Mouse (Mus musculus): Measurements from ENCODE around the gene Prss44. TPM values are rescaled to one million over a fixed set of nuclear protein-coding genes. Genes with fewer than 3 reads are reported as not detected.

Gene Prss44
- not detected in 2 replicates for polyA plus RNA-seq (2015; fragmentation: Nextera tagmentation; extraction: Ambion mirVana)

GRCm38 (mm10) chr9:110813789-110814188 is at the start of gene Prss44:
Gene Prss44, plus strand, starts transcription at chr9:110813994.
- Histone ChIP-seq H3K4me3 (replicated peaks; ENCODE audit: low read depth, low read length) (no peak within 1 kb of the TSS), H3K36me3 (ENCODE audit: insufficient read depth, low read length) (no peaks in the 10 kb centered on the region), H3K9me3 (replicated peaks; ENCODE audit: low read length) (no peaks in the 10 kb centered on the region), H3K4me2 (ENCODE audit: low read length) (no peak within 1 kb of the TSS), H3K27ac (no peak within 1 kb of the TSS), H3K27me3 (ENCODE audit: insufficient read depth, low read length) (no peaks in the 10 kb centered on the region), H3K9ac (ENCODE audit: low read depth, low read length) (no peak within 1 kb of the TSS), H3K4me1 (replicated peaks; ENCODE audit: insufficient read depth, low read length) (no peaks in the 10 kb centered on the region)
- ATAC-seq (replicated peaks; ENCODE audit: low FRiP score, low read depth), result no peak
- DNase-seq (ENCODE audit: low spot score), result no peak
- 59% methylated on average over 17 of the region's 18 CpGs for WGBS
- TF ChIP-seq CTCF (IDR thresholded peaks at IDR 0.05; ENCODE audit: low read depth), result no peak

GRCm38 (mm10) chr9:110772336-110772735 is 41.5 kb upstream of the Prss44 start:
- no peak for ATAC-seq (replicated peaks; ENCODE audit: low FRiP score, low read depth)
- no peak for DNase-seq (ENCODE audit: low spot score)

GRCm38 (mm10) chr9:110774403-110775268 is 39.2 kb upstream of the Prss44 start:
- Histone ChIP-seq H3K9ac (ENCODE audit: low read depth, low read length) (no peak overlapping the region), H3K27ac (peak overlapping the region; percentile 47; the same call in 1 of the 2 replicates), H3K9me3 (replicated peaks; ENCODE audit: low read length) (no peaks in the 10 kb centered on the region), H3K27me3 (ENCODE audit: insufficient read depth, low read length) (no peaks in the 10 kb centered on the region), H3K4me2 (ENCODE audit: low read length) (no peak overlapping the region), H3K4me1 (replicated peaks; ENCODE audit: insufficient read depth, low read length) (no peaks in the 10 kb centered on the region), H3K4me3 (replicated peaks; ENCODE audit: low read depth, low read length) (no peak overlapping the region), H3K36me3 (ENCODE audit: insufficient read depth, low read length) (no peaks in the 10 kb centered on the region)
- DNase-seq (ENCODE audit: low spot score), result peak; percentile 47
- no peak for TF ChIP-seq CTCF (IDR thresholded peaks at IDR 0.05; ENCODE audit: low read depth)
- ATAC-seq (replicated peaks; ENCODE audit: low FRiP score, low read depth), result no peak
- 64% methylated on average over 15 of the region's 15 CpGs for WGBS

More at GRCm38 (mm10) chr9:110772336-110772735, 41.5 kb upstream of the Prss44 start:
- H3K4me1 ChIP-seq (replicated peaks; ENCODE audit: insufficient read depth, low read length), result no peaks in the 10 kb centered on the region
- no peak overlapping the region for H3K27ac ChIP-seq
- TF ChIP-seq CTCF (IDR thresholded peaks at IDR 0.05; ENCODE audit: low read depth), result no peak
- no peaks in the 10 kb centered on the region for H3K27me3 ChIP-seq (ENCODE audit: insufficient read depth, low read length)
- H3K4me2 ChIP-seq (ENCODE audit: low read length), result no peak overlapping the region
- H3K4me3 ChIP-seq (replicated peaks; ENCODE audit: low read depth, low read length), result no peak overlapping the region
- H3K9ac ChIP-seq (ENCODE audit: low read depth, low read length), result no peak overlapping the region
- no peaks in the 10 kb centered on the region for H3K9me3 ChIP-seq (replicated peaks; ENCODE audit: low read length)
- 92% methylated on average over 10 of the region's 10 CpGs for WGBS
- H3K36me3 ChIP-seq (ENCODE audit: insufficient read depth, low read length), result no peaks in the 10 kb centered on the region

- no peak for ATAC-seq (replicated peaks; ENCODE audit: low FRiP score, low read depth)
- TF ChIP-seq CTCF (IDR thresholded peaks at IDR 0.05; ENCODE audit: low read depth), result no peak
- Histone ChIP-seq H3K27me3 (ENCODE audit: insufficient read depth, low read length) (no peaks in the 10 kb centered on the region), H3K9me3 (replicated peaks; ENCODE audit: low read length) (no peaks in the 10 kb centered on the region), H3K4me2 (ENCODE audit: low read length) (no peak overlapping the region), H3K4me1 (replicated peaks; ENCODE audit: insufficient read depth, low read length) (no peaks in the 10 kb centered on the region), H3K27ac (peak overlapping the region; percentile 47), H3K4me3 (replicated peaks; ENCODE audit: low read depth, low read length) (no peak overlapping the region), H3K36me3 (ENCODE audit: insufficient read depth, low read length) (no peaks in the 10 kb centered on the region), H3K9ac (ENCODE audit: low read depth, low read length) (no peak overlapping the region)
- 72% methylated on average over 10 of the region's 10 CpGs for WGBS
- DNase-seq (ENCODE audit: low spot score), result peak; percentile 37
These were observed 38.3 kb upstream of the Prss44 start for GRCm38 (mm10) chr9:110775269-110776022.

GRCm38 (mm10) chr9:110778100-110778499 is 35.7 kb upstream of the Prss44 start:
- no peak for DNase-seq (ENCODE audit: low spot score)
- H3K4me1 ChIP-seq (replicated peaks; ENCODE audit: insufficient read depth, low read length), result 0 out of 2 replicates have a peak, but pooled peaks cover 3% of the 10 kb centered on the region

GRCm38 (mm10) chr9:110778559-110778958 is 35.2 kb upstream of the Prss44 start:
- no peak for ATAC-seq (replicated peaks; ENCODE audit: low FRiP score, low read depth)
- 82% methylated on average over 7 of the region's 7 CpGs for WGBS
- no peak overlapping the region for H3K27ac ChIP-seq
- no peaks in the 10 kb centered on the region for H3K36me3 ChIP-seq (ENCODE audit: insufficient read depth, low read length)
- peak; percentile 28; the same call in 1 of the 2 replicates for TF ChIP-seq CTCF (IDR thresholded peaks at IDR 0.05; ENCODE audit: low read depth)
- H3K9me3 ChIP-seq (replicated peaks; ENCODE audit: low read length), result no peaks in the 10 kb centered on the region
- H3K27me3 ChIP-seq (ENCODE audit: insufficient read depth, low read length), result no peaks in the 10 kb centered on the region
- no peak overlapping the region for H3K4me3 ChIP-seq (replicated peaks; ENCODE audit: low read depth, low read length)
- no peak for DNase-seq (ENCODE audit: low spot score)
- no peak overlapping the region for H3K9ac ChIP-seq (ENCODE audit: low read depth, low read length)
- no peak overlapping the region for H3K4me2 ChIP-seq (ENCODE audit: low read length)
- 0 out of 2 replicates have a peak, but pooled peaks cover 3% of the 10 kb centered on the region for H3K4me1 ChIP-seq (replicated peaks; ENCODE audit: insufficient read depth, low read length)

More at GRCm38 (mm10) chr9:110778100-110778499, 35.7 kb upstream of the Prss44 start:
- Histone ChIP-seq H3K27ac (no peak overlapping the region), H3K9ac (ENCODE audit: low read depth, low read length) (no peak overlapping the region), H3K36me3 (ENCODE audit: insufficient read depth, low read length) (no peaks in the 10 kb centered on the region), H3K4me3 (replicated peaks; ENCODE audit: low read depth, low read length) (no peak overlapping the region), H3K4me2 (ENCODE audit: low read length) (no peak overlapping the region), H3K27me3 (ENCODE audit: insufficient read depth, low read length) (no peaks in the 10 kb centered on the region), H3K9me3 (replicated peaks; ENCODE audit: low read length) (no peaks in the 10 kb centered on the region)
- no peak for ATAC-seq (replicated peaks; ENCODE audit: low FRiP score, low read depth)
- TF ChIP-seq CTCF (IDR thresholded peaks at IDR 0.05; ENCODE audit: low read depth), result no peak
- WGBS, result 69% methylated on average over 1 of the region's 1 CpGs
